Mouse (Mus musculus): ENCODE data around the gene Col6a5.

Col6a5 gene

GRCm38 (mm10) chr9:105960533-105960932 is at the start of gene Col6a5:
Col6a5 (minus strand) TSS chr9:105960643.
- no peak for DNase-seq (ENCODE audit: low read depth, low spot score)

DNA sequence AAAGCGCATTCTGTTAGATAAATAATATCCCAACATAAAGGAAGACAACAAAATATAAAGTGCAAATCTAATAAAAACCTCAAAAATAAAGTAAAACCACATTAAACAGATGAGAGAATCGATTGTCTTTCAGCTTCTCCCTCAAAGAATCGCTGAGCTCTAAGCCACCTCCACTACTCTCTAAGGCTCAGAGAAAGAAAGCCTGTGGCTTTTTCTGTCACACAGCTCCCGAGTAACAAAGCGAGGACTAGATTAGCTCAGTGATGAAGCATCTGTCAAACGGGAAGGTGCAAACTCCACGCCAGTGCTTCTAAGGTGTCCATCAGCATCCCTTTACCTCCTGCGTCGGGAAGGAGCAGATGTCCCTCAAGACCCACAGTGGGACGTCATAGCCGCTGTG is 37.5 kb upstream of the Col6a5 start:
- DNase-seq (ENCODE audit: low read depth, low spot score): no peak

DNA sequence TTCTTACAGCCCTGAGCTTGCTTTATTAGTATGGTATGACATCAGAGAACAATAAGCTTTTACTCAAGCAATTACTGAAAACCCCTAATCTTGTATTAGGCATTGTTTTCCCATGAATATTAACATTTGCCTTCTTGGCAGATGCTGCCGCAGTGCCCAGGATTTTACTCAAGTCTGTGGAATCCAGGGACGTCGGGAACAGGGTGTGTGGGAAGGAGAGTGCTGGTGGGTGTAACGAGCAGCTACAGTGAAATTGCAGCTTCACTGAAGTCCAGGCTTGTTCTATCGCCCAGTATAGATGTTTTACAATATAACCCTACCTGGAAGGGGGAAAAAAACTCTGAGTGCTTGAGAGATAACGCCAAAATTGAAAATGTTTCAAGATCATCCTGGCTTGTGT is 32.0 kb upstream of the Col6a5 start:
- no peak for DNase-seq (ENCODE audit: low read depth, low spot score)

GRCm38 (mm10) chr9:105990099-105990498 is 29.7 kb upstream of the Col6a5 start:
- no peak for DNase-seq (ENCODE audit: low read depth, low spot score)

DNA sequence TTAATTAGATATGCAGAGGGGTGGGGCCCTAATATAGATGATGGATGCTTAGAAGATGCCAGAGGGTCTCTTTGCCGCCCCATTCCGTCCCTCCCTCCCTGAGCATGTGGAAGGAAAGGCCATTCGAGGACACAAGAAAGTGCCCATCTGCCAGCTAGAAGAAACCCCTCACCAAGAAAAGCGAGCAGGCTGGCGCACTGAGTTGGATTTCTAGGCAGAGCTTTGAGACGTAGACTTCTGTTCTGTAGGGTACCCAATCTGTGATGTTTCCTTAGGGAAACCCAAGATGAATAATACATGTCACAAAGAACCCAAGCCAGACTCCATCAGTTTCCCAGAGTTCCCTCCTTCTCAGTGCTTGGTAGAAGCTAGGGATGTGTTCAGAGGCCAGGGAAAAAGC is 29.0 kb upstream of the Col6a5 start:
- no peak for DNase-seq (ENCODE audit: low read depth, low spot score)

DNA sequence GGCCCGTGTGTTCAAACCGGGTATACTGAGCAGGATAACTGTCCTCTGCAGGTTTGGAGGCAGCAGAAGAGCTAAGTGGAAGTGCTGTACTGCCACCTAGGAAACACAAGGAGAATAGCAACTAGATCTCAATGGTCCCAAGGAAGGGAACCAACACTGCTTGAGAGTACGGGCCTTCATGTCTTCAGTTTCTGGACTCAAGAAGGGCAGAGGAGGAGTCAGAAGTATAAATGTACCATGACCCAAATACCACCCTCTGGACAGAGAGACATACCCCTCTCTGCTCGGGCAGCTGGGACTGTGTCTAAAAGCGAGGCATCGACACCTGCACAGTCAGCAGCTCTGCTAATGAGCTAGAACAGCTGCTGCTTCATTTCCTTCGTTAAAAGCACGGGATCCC is 27.7 kb upstream of the Col6a5 start:
- DNase-seq (ENCODE audit: low read depth, low spot score): no peak

- no peak for DNase-seq (ENCODE audit: low read depth, low spot score)
Measured at GRCm38 (mm10) chr9:105984931-105985519, 24.6 kb upstream of the Col6a5 start.

GRCm38 (mm10) chr9:105978479-105978878 is 18.0 kb upstream of the Col6a5 start:
- no peak for DNase-seq (ENCODE audit: low read depth, low spot score)

DNA sequence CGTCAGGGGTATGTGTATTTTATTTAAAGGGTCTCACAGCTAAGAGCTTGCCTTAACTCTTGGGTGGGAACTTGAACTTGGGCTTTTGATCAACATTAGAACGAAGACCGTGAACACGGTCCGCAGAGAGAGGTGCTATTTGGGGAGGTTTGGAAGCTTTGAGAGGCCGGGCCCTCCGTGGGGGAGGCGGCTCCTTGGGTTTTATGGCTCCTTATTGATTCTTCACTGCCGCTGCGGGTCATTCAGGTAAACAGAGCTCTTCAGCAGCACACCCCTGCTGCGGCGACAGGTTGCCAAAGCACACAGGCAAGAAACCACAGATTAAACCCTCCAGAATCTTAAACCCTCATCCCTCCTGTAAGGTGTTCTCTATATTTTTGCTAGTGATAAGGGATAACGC is 16.4 kb upstream of the Col6a5 start:
- DNase-seq (ENCODE audit: low read depth, low spot score): no peak

DNA sequence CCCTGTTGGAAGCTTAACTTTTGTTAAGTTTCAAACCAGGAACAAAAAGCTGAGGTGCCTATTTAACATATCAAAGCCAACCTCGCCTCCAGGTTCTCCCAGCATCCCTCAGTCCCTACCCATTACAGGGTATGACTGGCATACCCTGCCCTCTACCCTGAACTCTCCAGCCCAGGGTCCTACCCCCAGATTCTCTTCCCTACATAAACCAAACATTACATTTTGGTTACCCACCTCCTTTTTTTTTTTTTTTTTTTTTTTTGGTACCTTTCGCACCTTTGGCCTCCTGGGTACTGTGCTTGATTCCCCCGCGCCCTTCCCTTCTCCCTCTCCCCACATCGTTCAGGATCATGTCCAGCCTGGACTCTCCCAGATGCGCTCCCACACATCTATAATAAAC is 15.9 kb upstream of the Col6a5 start:
- DNase-seq (ENCODE audit: low read depth, low spot score): no peak

DNA sequence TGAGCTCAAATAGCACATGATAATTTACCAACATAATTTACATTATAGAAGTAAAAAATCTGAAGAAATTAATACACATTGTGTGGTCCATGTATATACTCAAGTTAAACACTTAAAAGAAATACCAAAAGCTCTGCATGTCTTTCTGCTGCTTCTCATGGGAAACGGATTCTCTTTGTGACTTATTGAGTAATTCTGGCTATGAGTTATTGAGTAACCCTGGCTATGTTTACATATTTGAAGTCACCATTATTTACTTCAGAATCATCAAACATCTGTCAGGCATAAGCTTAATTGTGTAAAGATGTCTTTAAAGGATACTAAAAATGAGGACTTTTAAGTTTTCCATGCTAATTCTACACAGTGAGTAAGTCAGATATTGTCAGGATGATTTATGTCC is 13.3 kb upstream of the Col6a5 start:
- no peak for DNase-seq (ENCODE audit: low read depth, low spot score)

DNA sequence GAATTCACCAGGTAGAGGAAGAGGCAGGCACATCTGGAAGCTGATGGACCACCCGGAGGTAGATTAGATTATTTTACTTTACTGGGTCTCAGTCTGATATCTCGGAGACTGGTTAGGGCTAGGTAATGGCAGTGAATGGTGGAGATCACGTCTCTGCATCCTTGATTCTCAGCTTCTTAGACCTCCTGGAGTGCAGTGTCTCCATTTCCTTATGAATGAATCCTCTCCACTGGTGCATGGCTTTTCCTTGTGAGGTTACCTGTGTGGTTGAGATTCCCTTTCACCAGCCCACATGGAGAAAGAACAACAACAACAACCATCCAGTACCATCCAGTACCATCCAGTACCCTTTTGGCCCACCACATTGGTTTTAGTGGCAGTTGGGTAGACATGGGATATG is 11.6 kb upstream of the Col6a5 start:
- no peak for DNase-seq (ENCODE audit: low read depth, low spot score)

GRCm38 (mm10) chr9:105971351-105971894 is 11.0 kb upstream of the Col6a5 start:
- no peak for DNase-seq (ENCODE audit: low read depth, low spot score)

DNA sequence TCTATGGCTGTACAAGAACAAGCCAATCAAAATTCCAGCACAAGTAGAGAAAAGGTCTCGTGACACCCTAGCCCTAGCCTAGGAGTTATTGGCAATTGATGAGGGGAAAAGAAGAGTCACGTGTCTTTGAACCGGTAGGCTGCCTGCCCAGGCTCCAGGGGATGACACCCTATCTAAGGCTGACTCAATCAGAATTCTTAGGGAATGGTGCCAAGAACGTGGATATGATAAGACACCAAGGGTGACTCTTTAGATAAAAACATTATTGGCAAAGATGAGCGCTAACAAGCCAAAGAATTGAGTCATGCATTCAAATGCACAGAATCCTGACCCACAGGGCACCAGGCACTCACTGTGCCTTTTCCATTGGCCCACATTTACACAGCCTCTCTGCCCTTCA is 10.5 kb upstream of the Col6a5 start:
- DNase-seq (ENCODE audit: low read depth, low spot score): no peak

DNA sequence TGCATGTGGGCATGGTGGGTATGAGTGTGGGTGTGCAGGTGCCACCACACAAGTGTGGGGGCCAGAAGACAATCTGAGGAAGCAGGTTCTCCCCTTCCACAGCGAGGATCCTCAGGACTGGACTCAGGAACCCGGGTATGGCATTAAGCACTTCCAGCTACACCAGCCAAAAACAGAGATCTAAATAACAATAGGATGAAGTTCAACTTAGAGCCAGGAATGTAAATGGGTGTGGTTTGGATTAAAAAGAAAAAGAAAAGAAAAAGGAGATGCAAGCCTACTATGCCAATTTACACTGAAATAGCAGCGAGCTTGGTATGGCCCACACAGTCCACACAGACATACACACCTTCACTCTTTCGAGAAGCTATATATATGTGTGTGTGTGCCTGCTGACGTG is 7.5 kb upstream of the Col6a5 start:
- DNase-seq (ENCODE audit: low read depth, low spot score): no peak

- DNase-seq (ENCODE audit: low read depth, low spot score): no peak
Measured at GRCm38 (mm10) chr9:105959116-105959515, 1.3 kb downstream of the Col6a5 start.

- DNase-seq (ENCODE audit: low read depth, low spot score): no peak
Measured at GRCm38 (mm10) chr9:105949755-105950154, 10.7 kb downstream of the Col6a5 start.

GRCm38 (mm10) chr9:105947577-105947976 is 12.9 kb downstream of the Col6a5 start:
- DNase-seq (ENCODE audit: low read depth, low spot score): no peak

DNA sequence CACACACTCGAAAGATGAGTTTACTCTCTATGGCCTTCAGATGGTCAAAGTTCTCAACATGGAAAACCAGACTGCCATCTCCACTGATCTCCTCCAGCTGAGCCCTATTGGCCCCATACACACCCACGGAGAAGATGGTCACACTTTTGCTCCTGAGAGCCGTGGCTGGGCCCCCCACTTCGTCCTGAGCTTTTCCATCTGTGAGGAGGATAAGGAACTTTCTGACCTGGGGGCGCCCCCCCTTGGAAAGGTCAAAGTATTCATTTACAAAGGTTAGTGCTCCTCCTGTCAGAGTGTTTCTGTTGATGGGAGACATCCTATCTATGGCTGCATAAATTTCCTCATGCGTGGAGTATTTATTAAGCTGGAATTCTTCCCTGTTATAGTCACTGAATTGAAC is 26.6 kb downstream of the Col6a5 start:
- DNase-seq (ENCODE audit: low read depth, low spot score): no peak

- no peak for DNase-seq (ENCODE audit: low read depth, low spot score)
Measured at GRCm38 (mm10) chr9:105929287-105929686, 31.2 kb downstream of the Col6a5 start.

DNA sequence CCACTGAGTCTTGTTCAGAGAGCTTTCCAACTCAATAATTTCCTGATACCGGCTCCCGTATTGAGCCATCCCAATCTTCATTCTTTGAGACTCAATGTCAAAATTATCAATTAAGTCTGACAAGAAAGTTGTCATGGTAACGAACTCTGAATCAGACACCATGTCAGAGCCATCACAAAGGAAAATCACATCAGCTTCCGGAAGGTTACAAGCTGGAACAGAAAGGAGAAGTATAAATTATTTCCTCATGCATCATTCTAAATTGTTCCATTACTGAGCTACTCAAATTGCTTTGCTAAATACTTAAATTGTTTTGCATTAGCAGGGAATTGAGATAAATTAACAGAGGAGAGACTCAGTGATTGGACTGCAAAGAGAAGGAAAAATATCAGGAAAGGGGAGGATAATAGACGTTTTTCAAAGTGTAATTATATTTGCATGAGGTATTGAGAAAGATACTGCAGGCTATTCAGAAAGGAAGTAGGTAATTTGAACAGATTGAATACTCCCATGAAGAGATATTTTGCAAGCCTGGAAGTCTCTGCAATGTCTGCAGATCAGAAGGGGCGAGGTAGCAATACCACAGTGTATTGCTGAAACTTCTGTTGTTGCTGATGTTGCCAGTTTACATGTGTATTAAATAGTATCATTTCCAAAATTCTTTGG is 31.9 kb downstream of the Col6a5 start:
- DNase-seq (ENCODE audit: low read depth, low spot score): no peak

DNA sequence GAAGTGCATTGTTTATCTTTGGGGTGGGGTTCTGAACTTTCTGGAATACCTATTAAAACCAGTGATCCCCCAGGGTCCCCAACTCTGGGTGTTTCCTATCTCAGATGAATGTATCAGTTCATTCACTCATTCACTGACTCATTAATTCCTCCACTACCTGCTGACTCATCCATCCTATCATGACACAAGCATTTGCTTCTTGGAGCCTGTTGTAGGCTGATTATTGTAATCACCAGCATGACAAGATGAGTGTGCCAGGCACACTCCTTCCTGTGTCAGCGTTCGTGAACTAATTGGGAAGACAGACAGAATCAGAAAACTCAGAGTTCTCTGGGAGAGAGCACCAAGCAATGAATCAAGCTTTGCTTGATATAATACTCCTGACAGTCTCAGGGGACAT is 36.8 kb downstream of the Col6a5 start:
- no peak for DNase-seq (ENCODE audit: low read depth, low spot score)

- DNase-seq (ENCODE audit: low read depth, low spot score): peak; percentile 29
Measured at GRCm38 (mm10) chr9:105915186-105915585, 45.3 kb downstream of the Col6a5 start.

- DNase-seq (ENCODE audit: low read depth, low spot score): no peak
Measured at GRCm38 (mm10) chr9:105910166-105910565, 50.3 kb downstream of the Col6a5 start.
